In genomic region chr2:25997716-25998115, GRCm38 (mm10) we compare ENCODE assay signal across 21 mouse cellular contexts. TPM values are rescaled to one million over a fixed set of nuclear protein-coding genes. Genes with fewer than 3 reads are reported as not detected.
DNase-seq lines count a peak whose midpoint lies in the region; ATAC-seq and TF ChIP-seq lines count a peak whose summit lies in the region.
"Had no signal": no experiment of that assay in that cellular context is flagged by ENCODE, and none has a peak within 500 bp of the region (broad histone marks: within the 10 kb centered on the region; RNA-seq: fewer than 3 reads in every experiment).

No protein-coding gene starts in this region.

- H3K9me3 ChIP-seq in lung, postnatal 0 days (ENCODE audit: low read length): no peaks in the 10 kb centered on the region
- H3K9me3 ChIP-seq: forebrain, embryonic 13.5 days; hindbrain, embryonic 15.5 days; limb, embryonic 12.5 days; midbrain, embryonic 12.5 days; neural tube, embryonic 13.5 days; stomach, embryonic 15.5 days had no signal

- H3K36me3 ChIP-seq in lung, postnatal 0 days (ENCODE audit: insufficient read depth, low read length): peaks cover 8% of the 10 kb centered on the region

- no peaks in the 10 kb centered on the region for H3K27me3 ChIP-seq in lung, postnatal 0 days (replicated peaks; ENCODE audit: insufficient read depth, low read length)
- H3K27me3 ChIP-seq: forebrain, embryonic 13.5 days; hindbrain, embryonic 15.5 days; limb, embryonic 12.5 days; midbrain, embryonic 12.5 days; neural tube, embryonic 13.5 days; stomach, embryonic 15.5 days had no signal

- ATAC-seq in lung, postnatal 0 days: no peak
- ATAC-seq in erythroid progenitor cell, adult 5-6 weeks (replicated peaks; ENCODE audit: low FRiP score, poor library complexity, severe bottlenecking): 0 out of 2 replicates have a peak, but pooled peaks have one; percentile 5
- no peak for ATAC-seq in megakaryocyte, adult 5-6 weeks (ENCODE audit: poor library complexity, severe bottlenecking)
- ATAC-seq: forebrain, embryonic 13.5 days; intestine, embryonic 16.5 days; liver, postnatal 0 days had no signal

- no peak overlapping the region for H3K27ac ChIP-seq in lung, postnatal 0 days (ENCODE audit: low read length)
- H3K27ac ChIP-seq: forebrain, embryonic 13.5 days; hindbrain, embryonic 15.5 days; left cerebral cortex, adult 2 months; limb, embryonic 12.5 days; macrophage; midbrain, embryonic 12.5 days; neural tube, embryonic 13.5 days; stomach, embryonic 15.5 days had no signal

- no peak for TF ChIP-seq CTCF in lung, postnatal 0 days (IDR thresholded peaks at IDR 0.05)

- no peak overlapping the region for H3K4me2 ChIP-seq in lung, postnatal 0 days (replicated peaks; ENCODE audit: low read depth, low read length)
- H3K4me2 ChIP-seq: forebrain, embryonic 13.5 days; heart, embryonic 11.5 days; hindbrain, embryonic 15.5 days; limb, embryonic 12.5 days; midbrain, embryonic 12.5 days; neural tube, embryonic 13.5 days; stomach, embryonic 15.5 days had no signal

- 52% methylated on average over 3 of the region's 3 CpGs for WGBS in lung, postnatal 0 days

- TF ChIP-seq EP300 in lung, postnatal 0 days (IDR thresholded peaks at IDR 0.05): no peak

- no peak overlapping the region for H3K9ac ChIP-seq in lung, postnatal 0 days (replicated peaks; ENCODE audit: low read depth)
- H3K9ac ChIP-seq: forebrain, embryonic 13.5 days; hindbrain, embryonic 15.5 days; limb, embryonic 12.5 days; liver, postnatal 0 days; midbrain, embryonic 12.5 days; neural tube, embryonic 13.5 days; stomach, embryonic 15.5 days had no signal

- no peaks in the 10 kb centered on the region for H3K4me1 ChIP-seq in lung, postnatal 0 days (ENCODE audit: insufficient read depth, low read depth, low read length)
- H3K4me1 ChIP-seq: forebrain, embryonic 13.5 days; hindbrain, embryonic 15.5 days; limb, embryonic 12.5 days; midbrain, embryonic 12.5 days; neural tube, embryonic 13.5 days; stomach, embryonic 15.5 days had no signal

- peak; percentile 36 to 62 for DNase-seq in cerebellum, postnatal 14 days
- DNase-seq in cerebellum, postnatal 4 days (ENCODE audit: low spot score in 2 of 2): no peak
- peak; percentile 10 for DNase-seq in lung, postnatal 14 days
- no peak for DNase-seq in lung, postnatal 0 days (ENCODE audit: low spot score)
- peak; percentile 20 for DNase-seq in adrenal gland, adult 8-10 months
- DNase-seq: heart, postnatal 36 days; liver, postnatal 0 days; spleen, adult 18-20 months; thymus, adult 2 months had no signal

- H3K4me3 ChIP-seq in lung, postnatal 0 days (ENCODE audit: low read depth, low read length): no peak overlapping the region
- H3K4me3 ChIP-seq: forebrain, embryonic 13.5 days; hindbrain, embryonic 15.5 days; left cerebral cortex, adult 2 months; limb, embryonic 12.5 days; midbrain, embryonic 12.5 days; neural tube, embryonic 13.5 days; stomach, embryonic 15.5 days had no signal

RNA-seq across cellular contexts. Expression of gene Camsap1, which starts 14.6 kb away (rescaled TPM):
- polyA plus RNA-seq in lung, postnatal 0 days (2015; fragmentation: Nextera tagmentation; extraction: Ambion mirVana): 5.2 and 5.4 TPM in 2 replicates
- total RNA-seq in adrenal gland, adult 8-10 months (2022): 10 to 100 TPM; 36.7 to 45.2 (median 39.8) TPM
- total RNA-seq in erythroid progenitor cell, adult 5-6 weeks (2015; ENCODE audit: low replicate concordance): 18.9 and 31.4 TPM in 2 replicates
- total RNA-seq in erythroid progenitor cell, adult 5-6 weeks (2017; ENCODE audit: low replicate concordance): 67.6 and 93.3 TPM in 2 replicates
- total RNA-seq in megakaryocyte, adult 5-6 weeks (2015): 3.4 and 4.4 TPM in 2 replicates
- total RNA-seq in megakaryocyte, adult 5-6 weeks (2017): 10.2 and 24.2 TPM in 2 replicates

RNA-seq across cellular contexts. Expression of gene Ubac1, which starts 23.8 kb away (rescaled TPM):
- polyA plus RNA-seq in lung, postnatal 0 days (2015; fragmentation: Nextera tagmentation; extraction: Ambion mirVana): 39.2 and 40.6 TPM in 2 replicates
- total RNA-seq in adrenal gland, adult 8-10 months (2022): 10 to 100 TPM; 24.8 to 39.8 (median 29.9) TPM
- total RNA-seq in erythroid progenitor cell, adult 5-6 weeks (2015; ENCODE audit: low replicate concordance): 1,305 and 1,318 TPM in 2 replicates
- 1,008 and 1,122 TPM in 2 replicates for total RNA-seq in erythroid progenitor cell, adult 5-6 weeks (2017; ENCODE audit: low replicate concordance)
- 39.8 TPM in 2 replicates for total RNA-seq in megakaryocyte, adult 5-6 weeks (2015)
- total RNA-seq in megakaryocyte, adult 5-6 weeks (2017): 19.0 and 20.9 TPM in 2 replicates

Comparison
In these comparisons a context has a peak if more than half of its experiments do, and no peak if none do; other contexts are left out.
1. DNase-seq: peak in cerebellum, postnatal 14 days (2 of 2), lung, postnatal 14 days (single experiment) and adrenal gland, adult 8-10 months (single experiment); none in cerebellum, postnatal 4 days (0 of 2) and lung, postnatal 0 days (single experiment).
2. RNA of gene Ubac1, which starts 23.8 kb away (total RNA-seq): 1,008 to 1,318 TPM in erythroid progenitor cell, adult 5-6 weeks; 19.0 to 39.8 TPM in megakaryocyte, adult 5-6 weeks and 24.8 to 39.8 TPM in adrenal gland, adult 8-10 months; every median in the first group is over 10 times any median in the second.